Mouse (Mus musculus) embryonic facial prominence, embryonic 11.5 days (tissue): ENCODE measurements around the gene Kcnj9. TPM values are rescaled to one million over a fixed set of nuclear protein-coding genes. Genes with fewer than 3 reads are reported as not detected.
A peak's percentile ranks its signal among the peaks of the same experiment; 100 is the strongest.

Experiments used
- ATAC-seq: fragments of 200-750 bp; cut with Nextera tagmentation; replicated peaks from 2 replicates; pipeline ENCODE4 v1.8.0; 2017; ENCODE audit warnings: low read depth; ENCODE audit not compliant: insufficient number of reproducible peaks, low FRiP score, low TSS enrichment
- DNase-seq: peaks from one replicate; pipeline ENCODE4 v3.0.0-alpha.2; 2015; ENCODE audit warnings: low spot score
- H3K27ac ChIP-seq: fragments of 300-500 bp; sonication (generic); replicated peaks from 2 replicates; pipeline ENCODE4 v1.5.1; 2014; ENCODE audit warnings: mild to moderate bottlenecking, low read depth, low read length, control low read depth
- H3K27me3 ChIP-seq: fragments of 300-500 bp; sonication (generic); 2 replicates; pipeline ENCODE4 v1.6.1; 2014; ENCODE audit warnings: mild to moderate bottlenecking, low read length, moderate library complexity, mixed read lengths; ENCODE audit not compliant: control insufficient read depth, insufficient read depth
- H3K36me3 ChIP-seq: fragments of 300-500 bp; sonication (generic); replicated peaks from 2 replicates; pipeline ENCODE4 v1.6.1; 2014; ENCODE audit warnings: low read depth, mild to moderate bottlenecking, low read length, moderate library complexity, mixed read lengths; ENCODE audit not compliant: control insufficient read depth, insufficient read depth
- H3K4me1 ChIP-seq: fragments of 300-500 bp; sonication (generic); 2 replicates; pipeline ENCODE4 v1.6.1; 2014; ENCODE audit warnings: low read length, mixed read lengths; ENCODE audit not compliant: control insufficient read depth, insufficient read depth
- H3K4me2 ChIP-seq: fragments of 300-500 bp; sonication (generic); 2 replicates; pipeline ENCODE4 v1.6.1; 2014; ENCODE audit warnings: low read depth, mild to moderate bottlenecking, control low read depth, low read length, moderate library complexity
- H3K4me3 ChIP-seq: fragments of 300-500 bp; sonication (generic); 2 replicates; pipeline ENCODE4 v1.5.1; 2014; ENCODE audit warnings: low read depth, low read length, control low read depth
- H3K9ac ChIP-seq: fragments of 300-500 bp; sonication (generic); replicated peaks from 2 replicates; pipeline ENCODE4 v1.6.1; 2014; ENCODE audit warnings: mild to moderate bottlenecking, control low read depth, low read length
- H3K9me3 ChIP-seq: fragments of 300-500 bp; sonication (generic); replicated peaks from 2 replicates; pipeline ENCODE4 v1.6.1; 2016; ENCODE audit warnings: mild to moderate bottlenecking, low read length, inconsistent platforms, mixed read lengths; ENCODE audit not compliant: control insufficient read depth
- WGBS: fragments of 180-500 bp; shearing (Covaris S2); extraction: QIAGEN DNeasy Blood & Tissue Kit; methylation state at CpG from one replicate; pipeline ENCODE4 v1.1.7; 2014; 5-methylcytosine and 5-hydroxymethylcytosine counted together
- polyA plus RNA-seq: library from polyadenylated mRNA; unstranded; fragments of >200 nt; fragmentation: Nextera tagmentation; extraction: Ambion mirVana; gene quantifications from 2 replicates; pipeline ENCODE4 v1.2.1, GENCODE M21; 2014

The Kcnj9 gene
- polyA plus RNA-seq, 1 experiment from 2014 or later, result 0.65 TPM

GRCm38 (mm10) chr1:172352453-172352852, 23.3 kb upstream of the Kcnj9 start:
- no peak for DNase-seq
- Histone ChIP-seq H3K27me3 (no peaks in the 10 kb centered on the region), H3K4me1 (no peaks in the 10 kb centered on the region; the same call in 1 of the 2 replicates), H3K27ac (no peak overlapping the region), H3K9me3 (no peaks in the 10 kb centered on the region), H3K9ac (no peak overlapping the region), H3K4me2 (no peak overlapping the region), H3K4me3 (no peak overlapping the region), H3K36me3 (no peaks in the 10 kb centered on the region)
- ATAC-seq, result no peak
- 79% methylated on average over 3 of the region's 3 CpGs for WGBS

- ATAC-seq, result no peak
- no peaks in the 10 kb centered on the region for H3K36me3 ChIP-seq
- H3K9ac ChIP-seq, result no peak overlapping the region
- 78% methylated on average over 6 of the region's 6 CpGs for WGBS
- no peak for DNase-seq
- H3K27ac ChIP-seq, result no peak overlapping the region
- no peak overlapping the region for H3K4me3 ChIP-seq
- H3K4me1 ChIP-seq, result no peaks in the 10 kb centered on the region; the same call in 1 of the 2 replicates
- H3K9me3 ChIP-seq, result no peaks in the 10 kb centered on the region
- H3K27me3 ChIP-seq, result no peaks in the 10 kb centered on the region
- no peak overlapping the region for H3K4me2 ChIP-seq
Measured at GRCm38 (mm10) chr1:172352001-172352400, 22.9 kb upstream of the Kcnj9 start.

GRCm38 (mm10) chr1:172349916-172350812, 21.0 kb upstream of the Kcnj9 start:
- WGBS, result 5% methylated on average over 19 of the region's 19 CpGs
- 0 out of 2 replicates have a peak overlapping the region, but pooled peaks have one; percentile 5 for H3K27ac ChIP-seq

GRCm38 (mm10) chr1:172349504-172349903, 20.4 kb upstream of the Kcnj9 start:
- H3K4me1 ChIP-seq, result no peaks in the 10 kb centered on the region; the same call in 1 of the 2 replicates
- H3K27ac ChIP-seq, result no peak overlapping the region
- DNase-seq (no peak), ATAC-seq (no peak; the same call in 1 of the 2 replicates)
- no peaks in the 10 kb centered on the region for H3K36me3 ChIP-seq
- no peaks in the 10 kb centered on the region for H3K9me3 ChIP-seq
- no peak overlapping the region for H3K4me3 ChIP-seq
- H3K9ac ChIP-seq, result no peak overlapping the region
- H3K27me3 ChIP-seq, result no peaks in the 10 kb centered on the region
- WGBS, result 58% methylated on average over 5 of the region's 5 CpGs
- no peak overlapping the region for H3K4me2 ChIP-seq

More at GRCm38 (mm10) chr1:172349916-172350812, 21.0 kb upstream of the Kcnj9 start:
- Histone ChIP-seq H3K4me3 (no peak overlapping the region), H3K9ac (0 out of 2 replicates have a peak overlapping the region, but pooled peaks have one; percentile 7), H3K4me1 (no peaks in the 10 kb centered on the region; the same call in 1 of the 2 replicates), H3K9me3 (no peaks in the 10 kb centered on the region), H3K27me3 (no peaks in the 10 kb centered on the region), H3K4me2 (no peak overlapping the region), H3K36me3 (no peaks in the 10 kb centered on the region)
- ATAC-seq (peak; percentile 93), DNase-seq (peak; percentile 60)

GRCm38 (mm10) chr1:172347382-172347781, 18.3 kb upstream of the Kcnj9 start:
- H3K36me3 ChIP-seq, result no peaks in the 10 kb centered on the region
- no peak overlapping the region for H3K4me3 ChIP-seq
- no peaks in the 10 kb centered on the region; the same call in 1 of the 2 replicates for H3K27me3 ChIP-seq
- no peaks in the 10 kb centered on the region for H3K9me3 ChIP-seq
- H3K4me1 ChIP-seq, result no peaks in the 10 kb centered on the region; the same call in 1 of the 2 replicates
- ATAC-seq, result no peak
- H3K27ac ChIP-seq, result no peak overlapping the region
- H3K9ac ChIP-seq, result no peak overlapping the region
- no peak overlapping the region for H3K4me2 ChIP-seq
- DNase-seq, result no peak
- WGBS, result 90% methylated on average over 12 of the region's 12 CpGs

GRCm38 (mm10) chr1:172346707-172347106, 17.6 kb upstream of the Kcnj9 start:
- 83% methylated on average over 10 of the region's 10 CpGs for WGBS
- Histone ChIP-seq H3K9ac (no peak overlapping the region), H3K9me3 (no peaks in the 10 kb centered on the region), H3K4me2 (no peak overlapping the region), H3K36me3 (no peaks in the 10 kb centered on the region), H3K4me1 (no peaks in the 10 kb centered on the region; the same call in 1 of the 2 replicates), H3K27ac (no peak overlapping the region), H3K27me3 (peaks cover 3% of the 10 kb centered on the region), H3K4me3 (no peak overlapping the region)
- ATAC-seq (no peak), DNase-seq (no peak)

- H3K4me2 ChIP-seq, result no peak overlapping the region
- 84% methylated on average over 7 of the region's 7 CpGs for WGBS
Measured at GRCm38 (mm10) chr1:172344820-172345219, 15.7 kb upstream of the Kcnj9 start.

GRCm38 (mm10) chr1:172343914-172344313, 14.8 kb upstream of the Kcnj9 start:
- Histone ChIP-seq H3K27me3 (peaks cover 20% of the 10 kb centered on the region), H3K27ac (no peak overlapping the region)

More at GRCm38 (mm10) chr1:172344820-172345219, 15.7 kb upstream of the Kcnj9 start:
- DNase-seq (no peak), ATAC-seq (no peak)
- H3K36me3 ChIP-seq, result no peaks in the 10 kb centered on the region
- H3K9ac ChIP-seq, result no peak overlapping the region
- peaks cover 17% of the 10 kb centered on the region for H3K27me3 ChIP-seq
- no peak overlapping the region for H3K27ac ChIP-seq
- no peak overlapping the region for H3K4me3 ChIP-seq
- H3K9me3 ChIP-seq, result no peaks in the 10 kb centered on the region
- H3K4me1 ChIP-seq, result no peaks in the 10 kb centered on the region

More at GRCm38 (mm10) chr1:172343914-172344313, 14.8 kb upstream of the Kcnj9 start:
- DNase-seq (no peak), ATAC-seq (no peak)
- no peak overlapping the region for H3K4me2 ChIP-seq
- no peaks in the 10 kb centered on the region for H3K36me3 ChIP-seq
- no peaks in the 10 kb centered on the region for H3K9me3 ChIP-seq
- no peak overlapping the region for H3K4me3 ChIP-seq
- H3K9ac ChIP-seq, result no peak overlapping the region
- 67% methylated on average over 3 of the region's 3 CpGs for WGBS
- no peaks in the 10 kb centered on the region for H3K4me1 ChIP-seq
